Mouse (Mus musculus) heart, embryonic 11.5 days (tissue): ENCODE measurements at regions not wholly inside any gene's neighbourhood (a gene's known extent, or its start where the extent isn't known, plus 50 kb on each side); places are given as distances from the start of the nearest gene placed in this dataset.

Experiments
- ATAC-seq: fragments of 200-750 bp; cut with Nextera tagmentation; replicated peaks from 2 replicates; pipeline ENCODE4 v1.8.0; 2017; ENCODE audit warnings: moderate library complexity; ENCODE audit not compliant: insufficient number of reproducible peaks, low FRiP score, low TSS enrichment
- H3K27ac ChIP-seq: fragments of 300-500 bp; sonication (generic); 2 replicates; pipeline ENCODE4 v1.5.1; 2014; ENCODE audit warnings: mild to moderate bottlenecking, low read depth, low read length
- H3K27me3 ChIP-seq: fragments of 300-500 bp; sonication (generic); 2 replicates; pipeline ENCODE4 v1.6.1; 2014; ENCODE audit warnings: mild to moderate bottlenecking, low read length, mixed read lengths; ENCODE audit not compliant: control insufficient read depth, insufficient read depth
- H3K36me3 ChIP-seq: fragments of 300-500 bp; sonication (generic); 2 replicates; pipeline ENCODE4 v1.6.1; 2014; ENCODE audit warnings: mild to moderate bottlenecking, low read length, moderate library complexity, mixed read lengths; ENCODE audit not compliant: control insufficient read depth, insufficient read depth
- H3K4me1 ChIP-seq: fragments of 300-500 bp; sonication (generic); 2 replicates; pipeline ENCODE4 v1.6.1; 2014; ENCODE audit warnings: low read length; ENCODE audit not compliant: control insufficient read depth, insufficient read depth
- H3K4me2 ChIP-seq: fragments of 300-500 bp; sonication (generic); 2 replicates; pipeline ENCODE4 v1.6.1; 2014; ENCODE audit warnings: mild to moderate bottlenecking, moderate library complexity
- H3K4me3 ChIP-seq: fragments of 300-500 bp; sonication (generic); 2 replicates; pipeline ENCODE4 v1.5.1; 2014; ENCODE audit warnings: low read depth, low read length
- H3K9ac ChIP-seq: fragments of 300-500 bp; sonication (generic); 2 replicates; pipeline ENCODE4 v1.6.1; 2014; ENCODE audit warnings: mild to moderate bottlenecking, low read depth, low read length, moderate library complexity
- H3K9me3 ChIP-seq: fragments of 300-500 bp; sonication (generic); replicated peaks from 2 replicates; pipeline ENCODE4 v1.6.1; 2016; ENCODE audit warnings: low read length; ENCODE audit not compliant: control insufficient read depth
- WGBS: fragments of 180-500 bp; shearing (Covaris S2); extraction: QIAGEN DNeasy Blood & Tissue Kit; methylation state at CpG from one replicate; pipeline ENCODE4 v1.1.7; 2014; ENCODE audit not compliant: insufficient replicate concordance; 5-methylcytosine and 5-hydroxymethylcytosine counted together

- Histone ChIP-seq H3K9me3 (no peaks in the 10 kb centered on the region), H3K27me3 (no peaks in the 10 kb centered on the region), H3K27ac (peak overlapping the region; percentile 63; the same call in 1 of the 2 replicates), H3K4me2 (no peak overlapping the region), H3K4me1 (peaks cover 39% of the 10 kb centered on the region), H3K9ac (no peak overlapping the region), H3K4me3 (no peak overlapping the region), H3K36me3 (no peaks in the 10 kb centered on the region)
- ATAC-seq = no peak
- 33% methylated on average over 4 of the region's 4 CpGs for WGBS
Measured at GRCm38 (mm10) chr5:111789904-111790303, 56.2 kb downstream of the Gm26897 start.

- peak; percentile 58; the same call in 1 of the 2 replicates for ATAC-seq
- 17% methylated on average over 9 of the region's 9 CpGs for WGBS
- Histone ChIP-seq H3K36me3 (no peaks in the 10 kb centered on the region), H3K4me3 (no peak overlapping the region), H3K27me3 (no peaks in the 10 kb centered on the region), H3K27ac (peak overlapping the region; percentile 63; the same call in 1 of the 2 replicates), H3K4me1 (peaks cover 39% of the 10 kb centered on the region), H3K4me2 (peak overlapping the region; percentile 19), H3K9me3 (no peaks in the 10 kb centered on the region), H3K9ac (peak overlapping the region; percentile 39; the same call in 1 of the 2 replicates)
Measured at GRCm38 (mm10) chr5:111790527-111790926, 56.8 kb downstream of the Gm26897 start.

- Histone ChIP-seq H3K27ac (0 out of 2 replicates have a peak overlapping the region, but pooled peaks have one; percentile 63), H3K9me3 (no peaks in the 10 kb centered on the region), H3K36me3 (no peaks in the 10 kb centered on the region), H3K4me1 (peaks cover 39% of the 10 kb centered on the region), H3K4me2 (no peak overlapping the region; the same call in 1 of the 2 replicates), H3K27me3 (no peaks in the 10 kb centered on the region), H3K9ac (peak overlapping the region; percentile 39; the same call in 1 of the 2 replicates), H3K4me3 (no peak overlapping the region)
- 58% methylated on average over 5 of the region's 5 CpGs for WGBS
- no peak for ATAC-seq
Measured at GRCm38 (mm10) chr5:111791089-111791561, 57.4 kb downstream of the Gm26897 start.

- Histone ChIP-seq H3K27me3 (no peaks in the 10 kb centered on the region), H3K36me3 (no peaks in the 10 kb centered on the region), H3K4me2 (no peak overlapping the region), H3K4me3 (no peak overlapping the region), H3K4me1 (peaks cover 39% of the 10 kb centered on the region), H3K9me3 (no peaks in the 10 kb centered on the region), H3K9ac (no peak overlapping the region), H3K27ac (no peak overlapping the region)
- no peak for ATAC-seq
- WGBS = 80% methylated on average over 14 of the region's 14 CpGs
Measured at GRCm38 (mm10) chr5:111792746-111793145, 59.0 kb downstream of the Gm26897 start.

GRCm38 (mm10) chr5:111793178-111793577 lies 59.5 kb downstream of the Gm26897 start:
- peaks cover 39% of the 10 kb centered on the region for H3K4me1 ChIP-seq
- no peaks in the 10 kb centered on the region for H3K27me3 ChIP-seq

GRCm38 (mm10) chr5:111796889-111797288 lies 63.2 kb downstream of the Gm26897 start:
- Histone ChIP-seq H3K9ac (no peak overlapping the region), H3K4me2 (no peak overlapping the region), H3K36me3 (no peaks in the 10 kb centered on the region), H3K4me3 (no peak overlapping the region), H3K27me3 (no peaks in the 10 kb centered on the region), H3K4me1 (peaks cover 20% of the 10 kb centered on the region), H3K27ac (no peak overlapping the region), H3K9me3 (no peaks in the 10 kb centered on the region)
- WGBS = 77% methylated on average over 5 of the region's 5 CpGs
- ATAC-seq = no peak

More at GRCm38 (mm10) chr5:111793178-111793577, 59.5 kb downstream of the Gm26897 start:
- no peak overlapping the region for H3K4me2 ChIP-seq
- WGBS = 54% methylated on average over 4 of the region's 4 CpGs
- H3K27ac ChIP-seq = no peak overlapping the region
- no peak overlapping the region for H3K4me3 ChIP-seq
- no peaks in the 10 kb centered on the region for H3K36me3 ChIP-seq
- H3K9ac ChIP-seq = no peak overlapping the region
- no peak for ATAC-seq
- no peaks in the 10 kb centered on the region for H3K9me3 ChIP-seq

- Histone ChIP-seq H3K9ac (no peak overlapping the region), H3K9me3 (no peaks in the 10 kb centered on the region), H3K36me3 (no peaks in the 10 kb centered on the region), H3K27ac (no peak overlapping the region), H3K4me1 (peaks cover 1% of the 10 kb centered on the region; the same call in 1 of the 2 replicates), H3K27me3 (no peaks in the 10 kb centered on the region), H3K4me3 (no peak overlapping the region), H3K4me2 (no peak overlapping the region)
- 32% methylated on average over 15 of the region's 15 CpGs for WGBS
- ATAC-seq = no peak; the same call in 1 of the 2 replicates
Measured at GRCm38 (mm10) chr5:111799700-111800311, 66.1 kb downstream of the Gm26897 start.

- 77% methylated on average over 11 of the region's 11 CpGs for WGBS
- no peak overlapping the region for H3K9ac ChIP-seq
- H3K9me3 ChIP-seq = no peaks in the 10 kb centered on the region
- H3K27ac ChIP-seq = no peak overlapping the region
- H3K27me3 ChIP-seq = no peaks in the 10 kb centered on the region
- H3K4me2 ChIP-seq = no peak overlapping the region
- no peaks in the 10 kb centered on the region for H3K4me1 ChIP-seq
- no peak for ATAC-seq
- H3K4me3 ChIP-seq = no peak overlapping the region
- no peaks in the 10 kb centered on the region for H3K36me3 ChIP-seq
Measured at GRCm38 (mm10) chr5:111800511-111800910, 66.8 kb downstream of the Gm26897 start.

GRCm38 (mm10) chr5:111801051-111801450 lies 67.3 kb downstream of the Gm26897 start:
- Histone ChIP-seq H3K4me1 (no peaks in the 10 kb centered on the region), H3K4me3 (no peak overlapping the region), H3K36me3 (no peaks in the 10 kb centered on the region), H3K4me2 (no peak overlapping the region), H3K9me3 (no peaks in the 10 kb centered on the region), H3K27ac (no peak overlapping the region), H3K9ac (no peak overlapping the region), H3K27me3 (no peaks in the 10 kb centered on the region)
- 57% methylated on average over 2 of the region's 2 CpGs for WGBS
- ATAC-seq = no peak
